Mouse (Mus musculus) pancreas, adult 10 weeks (tissue): ENCODE data around the gene Cftr. TPM values are rescaled to one million over a fixed set of nuclear protein-coding genes. Genes with fewer than 3 reads are reported as not detected.

ENCODE experiments used
- polyA plus RNA-seq: library from polyadenylated mRNA; stranded (reverse); fragments of 350-450 nt; fragmentation: Illumina TruSeq; extraction: RNeasy Lipid Tissue Mini Kit (QIAGEN cat#74804); gene quantifications from one replicate; pipeline ENCODE4 v1.2.3, GENCODE M21; 2015; ENCODE audit warnings: low read depth, low replicate concordance; ENCODE audit not compliant: insufficient read depth

Gene Cftr
- polyA plus RNA-seq = 0.41 TPM

DNA sequence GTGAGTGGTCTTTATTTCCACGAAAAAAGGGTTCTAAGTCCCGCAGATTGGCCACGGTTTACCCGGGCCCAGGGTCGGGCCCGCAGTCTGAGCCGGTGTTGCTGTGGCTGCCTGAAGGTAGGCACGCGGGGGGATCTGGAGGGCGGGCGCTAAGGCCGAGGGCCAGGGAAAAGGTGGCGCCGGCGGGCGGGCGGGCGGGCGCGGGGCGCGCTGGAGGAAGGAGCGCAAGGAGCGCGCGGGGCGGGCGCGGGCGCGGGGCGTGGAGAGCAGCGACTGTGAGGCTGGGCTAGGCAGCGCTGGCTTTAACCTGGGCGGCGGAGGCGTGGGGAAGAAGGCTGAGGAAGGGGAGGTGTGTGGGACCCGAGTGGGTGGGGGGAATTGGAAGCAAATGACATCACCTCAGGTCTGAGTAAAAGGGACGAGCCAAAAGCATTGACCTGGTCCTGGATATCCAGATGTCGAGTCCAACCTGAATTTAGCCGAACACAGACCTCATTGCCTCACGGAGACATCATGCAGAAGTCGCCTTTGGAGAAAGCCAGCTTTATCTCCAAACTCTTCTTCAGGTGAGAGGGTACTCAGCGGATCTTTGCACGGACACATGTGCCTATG lies at the start of gene Cftr:
Gene Cftr, plus strand, starts transcription at position 377 of the 612 bp plus-strand sequence.

Other genes starting within 250 kb of the Cftr start
- 0.48 TPM for gene Wnt2, start 140.1 kb upstream of the Cftr start, polyA plus RNA-seq
- gene Asz1, start 61.6 kb upstream of the Cftr start, polyA plus RNA-seq = not detected